7 mouse cellular contexts compared by ENCODE assay signal in the genomic region with DNA sequence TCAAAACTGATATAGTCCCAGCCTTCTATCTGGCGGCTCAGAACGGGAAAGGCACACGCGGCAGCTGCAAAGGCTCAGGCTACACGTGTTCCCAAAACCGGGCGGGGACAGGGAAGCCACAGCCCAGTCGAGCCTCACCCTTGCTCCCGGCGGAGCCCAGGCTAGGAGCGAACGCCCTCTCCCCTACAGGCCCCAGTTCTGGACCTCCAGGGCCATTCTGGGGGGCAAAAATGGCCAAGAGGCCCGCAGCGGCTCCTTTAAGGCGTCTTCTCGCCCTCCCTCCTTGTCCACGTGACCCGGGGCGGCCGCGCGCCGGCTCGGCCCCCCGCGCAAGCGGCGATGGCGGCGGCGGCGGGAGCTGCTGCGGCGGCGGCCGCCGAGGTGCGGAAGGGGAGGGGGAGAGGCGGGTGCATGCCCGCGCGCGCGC. TPM values are rescaled to one million over a fixed set of nuclear protein-coding genes. Genes with fewer than 3 reads are reported as not detected.
A peak's percentile ranks its signal among the peaks of the same experiment; 100 is the strongest.
DNase-seq lines count a peak whose midpoint lies in the region; ATAC-seq and TF ChIP-seq lines count a peak whose summit lies in the region.

Gene C2 (minus strand): TSS at position 106 of the 427 bp plus-strand sequence.
Gene Ehmt2 (plus strand): TSS at position 310 of the 427 bp plus-strand sequence.

- no peaks in the 10 kb centered on the region for H3K9me3 ChIP-seq in intestine, postnatal 0 days (ENCODE audit: control insufficient read depth)
- no peaks in the 10 kb centered on the region for H3K9me3 ChIP-seq in limb, embryonic 10.5 days (replicated peaks)
- H3K9me3 ChIP-seq in midbrain, embryonic 12.5 days = no peaks in the 10 kb centered on the region

- peaks cover 11% of the 10 kb centered on the region for H3K36me3 ChIP-seq in intestine, postnatal 0 days (ENCODE audit: control insufficient read depth, insufficient read depth)
- peaks cover 44% of the 10 kb centered on the region for H3K36me3 ChIP-seq in limb, embryonic 10.5 days
- peaks cover 26% of the 10 kb centered on the region for H3K36me3 ChIP-seq in midbrain, embryonic 12.5 days
- H3K36me3 ChIP-seq in small intestine, adult 2 months (ENCODE audit: control insufficient read depth, insufficient read depth, low read length) = peaks cover 15% of the 10 kb centered on the region

- peak within 1 kb of the TSS; percentile 84 for H3K4me2 ChIP-seq in intestine, postnatal 0 days (replicated peaks; ENCODE audit: low read depth)
- peak within 1 kb of the TSS; percentile 98 for H3K4me2 ChIP-seq in midbrain, embryonic 12.5 days (replicated peaks)

- H3K27ac ChIP-seq in intestine, postnatal 0 days (ENCODE audit: low read depth, low read length) = peak within 1 kb of the TSS; percentile 95
- peak within 1 kb of the TSS; percentile 100 for H3K27ac ChIP-seq in limb, embryonic 10.5 days
- peak within 1 kb of the TSS; percentile 96 for H3K27ac ChIP-seq in midbrain, embryonic 12.5 days (replicated peaks)
- peak within 1 kb of the TSS; percentile 96 for H3K27ac ChIP-seq in small intestine, adult 2 months (ENCODE audit: insufficient read depth, low read depth, low read length)

- no peaks in the 10 kb centered on the region for H3K27me3 ChIP-seq in intestine, postnatal 0 days (replicated peaks; ENCODE audit: control insufficient read depth, insufficient read depth, low read length)
- no peaks in the 10 kb centered on the region for H3K27me3 ChIP-seq in limb, embryonic 10.5 days (ENCODE audit: low read depth, poor library complexity, severe bottlenecking)
- H3K27me3 ChIP-seq in midbrain, embryonic 12.5 days = no peaks in the 10 kb centered on the region
- no peaks in the 10 kb centered on the region for H3K27me3 ChIP-seq in small intestine, adult 2 months (ENCODE audit: control insufficient read depth, insufficient read depth, low read length)

- ATAC-seq in intestine, postnatal 0 days = peak; percentile 45
- peak; percentile 27; the same call in 1 of the 2 replicates for ATAC-seq in midbrain, embryonic 12.5 days (ENCODE audit: low FRiP score, low read depth)

- TF ChIP-seq CTCF in intestine, postnatal 0 days (IDR thresholded peaks at IDR 0.05; ENCODE audit: low read depth) = no peak
- no peak for TF ChIP-seq CTCF in small intestine, adult 2 months (IDR thresholded peaks at IDR 0.05; ENCODE audit: extremely low read depth, insufficient read length, insufficient replicate concordance, low read depth, low read length)

- under 1% methylated on average over 32 of the region's 44 CpGs for WGBS in intestine, postnatal 0 days
- under 1% methylated on average over 43 of the region's 44 CpGs for WGBS in limb, embryonic 10.5 days
- WGBS in midbrain, embryonic 12.5 days = 2% methylated on average over 20 of the region's 44 CpGs
- WGBS in small intestine, adult 2 months = under 1% methylated on average over 43 of the region's 44 CpGs

- peak; percentile 86 for TF ChIP-seq POLR2A in small intestine, adult 2 months (IDR thresholded peaks at IDR 0.05; ENCODE audit: low read depth, low read length)

- DNase-seq in adrenal gland, adult 8-10 months = peak; percentile 74
- DNase-seq in embryo, embryonic 11.5 days (ENCODE audit: low read depth, low spot score) = peak; percentile 66
- DNase-seq in gastrocnemius, postnatal 4 days (ENCODE audit: low spot score in 2 of 2) = peak; percentile 68 to 85
- DNase-seq in limb, embryonic 10.5 days (ENCODE audit: low spot score) = peak; percentile 90

- H3K9ac ChIP-seq in intestine, postnatal 0 days (ENCODE audit: low read depth, low read length) = peak within 1 kb of the TSS; percentile 93
- H3K9ac ChIP-seq in midbrain, embryonic 12.5 days (replicated peaks) = peak within 1 kb of the TSS; percentile 99

- H3K4me1 ChIP-seq in intestine, postnatal 0 days (replicated peaks; ENCODE audit: control insufficient read depth, insufficient read depth, low read length) = no peaks in the 10 kb centered on the region
- H3K4me1 ChIP-seq in limb, embryonic 10.5 days = peaks cover 56% of the 10 kb centered on the region
- peaks cover 50% of the 10 kb centered on the region for H3K4me1 ChIP-seq in midbrain, embryonic 12.5 days
- H3K4me1 ChIP-seq in small intestine, adult 2 months (ENCODE audit: control insufficient read depth, insufficient read depth, insufficient read length, low read length) = peaks cover 12% of the 10 kb centered on the region

- peak within 1 kb of the TSS; percentile 95 for H3K4me3 ChIP-seq in intestine, postnatal 0 days (ENCODE audit: low read depth, low read length)
- peak within 1 kb of the TSS; percentile 99 for H3K4me3 ChIP-seq in limb, embryonic 10.5 days
- peak within 1 kb of the TSS; percentile 100 for H3K4me3 ChIP-seq in midbrain, embryonic 12.5 days
- peak within 1 kb of the TSS; percentile 79 for H3K4me3 ChIP-seq in small intestine, adult 2 months (ENCODE audit: low read depth, low read length)

RNA-seq across cellular contexts. Expression of gene C2, which starts in this region (rescaled TPM):
- 100 to 1,000 TPM in 3 of 4 experiments, 10 to 100 TPM in 1; 86.8 to 164 (median 129) TPM for total RNA-seq in adrenal gland, adult 8-10 months (2022)
- 1 to 10 TPM; 5.3 to 8.7 TPM for total RNA-seq in gastrocnemius, postnatal 4 days (2021)
- 60.3 and 66.2 TPM in 2 replicates for polyA plus RNA-seq in intestine, postnatal 0 days (2015; fragmentation: Nextera tagmentation; extraction: Ambion mirVana)
- 0.29 and 0.40 TPM in 2 replicates for polyA plus RNA-seq in limb, embryonic 10.5 days (2016; fragmentation: Nextera tagmentation; extraction: Ambion mirVana)
- polyA plus RNA-seq in midbrain, embryonic 12.5 days (2016; fragmentation: Nextera tagmentation; extraction: Ambion mirVana) = 0.86 and 2.1 TPM in 2 replicates
- polyA plus RNA-seq in small intestine, adult 2 months (2012; rRNA removed) = 4.3 and 10.6 TPM in 2 replicates

RNA-seq across cellular contexts. Expression of gene Ehmt2, which starts in this region (rescaled TPM):
- 100 to 1,000 TPM; 148 to 179 (median 173) TPM for total RNA-seq in adrenal gland, adult 8-10 months (2022)
- 10 to 100 TPM; 80.0 to 84.2 TPM for total RNA-seq in gastrocnemius, postnatal 4 days (2021)
- polyA plus RNA-seq in intestine, postnatal 0 days (2015; fragmentation: Nextera tagmentation; extraction: Ambion mirVana) = 35.8 and 40.3 TPM in 2 replicates
- 109 and 116 TPM in 2 replicates for polyA plus RNA-seq in limb, embryonic 10.5 days (2016; fragmentation: Nextera tagmentation; extraction: Ambion mirVana)
- polyA plus RNA-seq in midbrain, embryonic 12.5 days (2016; fragmentation: Nextera tagmentation; extraction: Ambion mirVana) = 113 and 120 TPM in 2 replicates
- polyA plus RNA-seq in small intestine, adult 2 months (2012; rRNA removed) = 101 and 242 TPM in 2 replicates

Comparison
In these comparisons a context has a peak if more than half of its experiments do, and no peak if none do; other contexts are left out.
1. Peak in every context shown above with its lines: DNase-seq, ATAC-seq, H3K4me3 ChIP-seq and H3K27ac ChIP-seq.
2. RNA of gene C2 (total RNA-seq): 86.8 to 164 TPM in adrenal gland, adult 8-10 months; 5.3 to 8.7 TPM in gastrocnemius, postnatal 4 days; every median in the first group is over 4 times any median in the second.